Mouse (Mus musculus) stomach, embryonic 16.5 days (tissue): ENCODE results near the gene Srgap2. TPM values are rescaled to one million over a fixed set of nuclear protein-coding genes. Genes with fewer than 3 reads are reported as not detected.

Experiments used
- ATAC-seq: fragments of 200-750 bp; cut with Nextera tagmentation; 2 replicates; pipeline ENCODE4 v1.8.0; 2017; ENCODE audit warnings: moderate number of reproducible peaks, moderate TSS enrichment; ENCODE audit not compliant: insufficient read depth, low FRiP score
- H3K27ac ChIP-seq: fragments of 300-500 bp; sonication (generic); 2 replicates; pipeline ENCODE4 v1.5.1; 2014; ENCODE audit warnings: low read length
- H3K27me3 ChIP-seq: fragments of 300-500 bp; sonication (generic); 2 replicates; pipeline ENCODE4 v1.6.1; 2014; ENCODE audit warnings: low read length, control low read depth, mixed read lengths; ENCODE audit not compliant: control insufficient read depth, insufficient read depth
- H3K36me3 ChIP-seq: fragments of 300-500 bp; sonication (generic); 2 replicates; pipeline ENCODE4 v1.6.1; 2014; ENCODE audit warnings: low read length; ENCODE audit not compliant: control insufficient read depth, insufficient read depth
- H3K4me1 ChIP-seq: fragments of 300-500 bp; sonication (generic); 2 replicates; pipeline ENCODE4 v1.6.1; 2014; ENCODE audit warnings: low read length, control low read depth, mixed read lengths; ENCODE audit not compliant: control insufficient read depth, insufficient read depth
- H3K4me2 ChIP-seq: fragments of 300-500 bp; sonication (generic); 2 replicates; pipeline ENCODE4 v1.6.1; 2014; ENCODE audit warnings: low read depth, low read length, mixed read lengths
- H3K4me3 ChIP-seq: fragments of 300-500 bp; sonication (generic); replicated peaks from 2 replicates; pipeline ENCODE4 v1.5.1; 2014; ENCODE audit warnings: mild to moderate bottlenecking, low read length
- H3K9ac ChIP-seq: fragments of 300-500 bp; sonication (generic); 2 replicates; pipeline ENCODE4 v1.6.1; 2014; ENCODE audit warnings: low read length
- H3K9me3 ChIP-seq: fragments of 300-500 bp; sonication (generic); replicated peaks from 2 replicates; pipeline ENCODE4 v1.6.1; 2016; ENCODE audit warnings: low read length, control low read depth; ENCODE audit not compliant: control insufficient read depth
- WGBS: fragments of 180-500 bp; shearing (Covaris S2); extraction: QIAGEN DNeasy Blood & Tissue Kit; methylation state at CpG from one replicate; pipeline ENCODE4 v1.1.7; 2014; 5-methylcytosine and 5-hydroxymethylcytosine counted together
- polyA plus RNA-seq: library from polyadenylated mRNA; unstranded; fragments of >200 nt; fragmentation: Nextera tagmentation; extraction: Ambion mirVana; gene quantifications from 2 replicates; pipeline ENCODE4 v1.2.1, GENCODE M21; 2015

Gene Srgap2
- polyA plus RNA-seq, 1 experiment from 2014 or later = 14.2 TPM

GRCm38 (mm10) chr1:131437975-131438374 lies 89.2 kb downstream of the Srgap2 start:
- Histone ChIP-seq H3K4me3 (no peak overlapping the region), H3K27ac (no peak overlapping the region), H3K9ac (no peak overlapping the region), H3K9me3 (no peaks in the 10 kb centered on the region), H3K4me2 (no peak overlapping the region), H3K4me1 (no peaks in the 10 kb centered on the region), H3K36me3 (no peaks in the 10 kb centered on the region), H3K27me3 (no peaks in the 10 kb centered on the region)
- no peak for ATAC-seq

- Histone ChIP-seq H3K4me3 (no peak overlapping the region), H3K9me3 (no peaks in the 10 kb centered on the region), H3K27me3 (no peaks in the 10 kb centered on the region), H3K9ac (no peak overlapping the region), H3K4me2 (no peak overlapping the region), H3K27ac (no peak overlapping the region), H3K36me3 (no peaks in the 10 kb centered on the region), H3K4me1 (peaks cover 9% of the 10 kb centered on the region)
- WGBS = 70% methylated on average over 7 of the region's 7 CpGs
- no peak for ATAC-seq
Observed at GRCm38 (mm10) chr1:131436609-131437008, 90.5 kb downstream of the Srgap2 start.

- Histone ChIP-seq H3K4me3 (no peak overlapping the region), H3K36me3 (no peaks in the 10 kb centered on the region), H3K4me2 (no peak overlapping the region), H3K9me3 (no peaks in the 10 kb centered on the region), H3K27ac (peak overlapping the region; percentile 33; the same call in 1 of the 2 replicates), H3K9ac (no peak overlapping the region), H3K27me3 (no peaks in the 10 kb centered on the region), H3K4me1 (peaks cover 24% of the 10 kb centered on the region)
- WGBS = 52% methylated on average over 5 of the region's 5 CpGs
- ATAC-seq = peak; percentile 81; the same call in 1 of the 2 replicates
Observed at GRCm38 (mm10) chr1:131431456-131432246, 95.5 kb downstream of the Srgap2 start.

DNA sequence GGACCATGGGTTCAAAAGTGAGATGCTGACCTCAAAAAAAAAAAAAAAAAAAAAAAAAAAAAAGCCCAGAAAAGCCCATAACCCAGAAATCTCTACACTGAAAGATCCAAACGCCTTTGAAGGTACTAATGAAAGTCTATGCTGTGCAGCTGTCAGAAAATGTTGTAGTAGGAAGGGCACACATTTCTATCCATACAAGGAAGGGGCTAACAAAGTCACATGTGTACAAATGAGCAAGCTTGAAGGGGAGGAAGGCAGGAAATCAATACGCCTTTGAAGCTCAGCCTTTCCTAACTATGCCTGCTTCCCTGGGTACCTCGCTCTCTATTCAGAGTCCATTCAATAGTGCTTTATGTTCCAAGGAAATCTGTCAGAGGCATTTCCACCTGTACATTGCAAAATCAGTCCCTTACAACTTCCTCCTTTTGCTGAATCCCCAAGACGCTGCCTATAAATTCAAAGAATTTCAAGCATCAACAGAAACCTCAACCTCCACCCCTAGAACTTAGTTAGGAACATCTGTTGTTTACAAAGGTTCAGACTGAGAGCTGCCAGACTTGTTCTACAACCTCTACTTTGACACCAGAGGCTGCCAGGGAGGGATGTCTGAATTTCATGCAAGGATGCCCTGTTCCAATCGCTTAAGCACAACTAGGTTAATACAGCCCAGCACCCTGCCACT lies 99.9 kb downstream of the Srgap2 start:
- peaks cover 25% of the 10 kb centered on the region for H3K4me1 ChIP-seq
- H3K27ac ChIP-seq = peak overlapping the region; percentile 79
- H3K9me3 ChIP-seq = no peaks in the 10 kb centered on the region
- no peaks in the 10 kb centered on the region for H3K36me3 ChIP-seq
- no peak overlapping the region for H3K9ac ChIP-seq
- H3K27me3 ChIP-seq = no peaks in the 10 kb centered on the region
- peak; percentile 60 for ATAC-seq
- peak overlapping the region; percentile 25 for H3K4me2 ChIP-seq
- no peak overlapping the region for H3K4me3 ChIP-seq
- WGBS = 23% methylated on average over 5 of the region's 5 CpGs

DNA sequence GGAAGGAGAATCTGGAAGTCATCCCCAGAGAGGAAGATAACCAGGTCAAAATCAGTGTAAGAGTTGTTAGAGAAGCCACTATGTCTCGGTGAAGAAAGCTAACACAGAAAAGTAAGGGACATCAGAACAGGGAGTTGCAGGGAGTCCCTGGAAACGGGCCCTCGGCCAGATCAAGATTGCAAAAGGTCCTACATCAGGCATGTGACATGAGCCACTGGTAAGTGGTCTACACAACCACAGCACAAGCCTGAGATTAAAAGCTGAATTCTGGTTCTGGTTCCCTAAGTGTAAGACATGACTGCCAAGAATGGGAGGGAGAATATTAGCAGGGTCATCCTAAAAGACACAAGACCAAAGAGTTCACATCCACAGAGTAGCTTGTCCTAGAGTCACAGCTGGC lies 104.1 kb downstream of the Srgap2 start:
- Histone ChIP-seq H3K4me3 (no peak overlapping the region), H3K9me3 (no peaks in the 10 kb centered on the region), H3K9ac (no peak overlapping the region), H3K4me1 (peaks cover 19% of the 10 kb centered on the region), H3K36me3 (no peaks in the 10 kb centered on the region), H3K27me3 (no peaks in the 10 kb centered on the region), H3K4me2 (no peak overlapping the region), H3K27ac (no peak overlapping the region)
- no peak for ATAC-seq
- 81% methylated on average over 3 of the region's 3 CpGs for WGBS

GRCm38 (mm10) chr1:131421113-131421512 lies 106.0 kb downstream of the Srgap2 start:
- Histone ChIP-seq H3K9ac (no peak overlapping the region), H3K36me3 (no peaks in the 10 kb centered on the region), H3K4me2 (no peak overlapping the region), H3K27ac (no peak overlapping the region), H3K27me3 (no peaks in the 10 kb centered on the region), H3K4me3 (no peak overlapping the region), H3K4me1 (peaks cover 7% of the 10 kb centered on the region), H3K9me3 (no peaks in the 10 kb centered on the region)
- no peak for ATAC-seq

GRCm38 (mm10) chr1:131420660-131421059 lies 106.5 kb downstream of the Srgap2 start:
- H3K4me1 ChIP-seq = peaks cover 7% of the 10 kb centered on the region
- no peak overlapping the region for H3K4me3 ChIP-seq
- H3K36me3 ChIP-seq = no peaks in the 10 kb centered on the region
- no peak overlapping the region for H3K9ac ChIP-seq
- H3K27me3 ChIP-seq = no peaks in the 10 kb centered on the region
- no peak overlapping the region for H3K27ac ChIP-seq
- no peak overlapping the region for H3K4me2 ChIP-seq
- WGBS = 66% methylated on average over 4 of the region's 4 CpGs
- no peaks in the 10 kb centered on the region for H3K9me3 ChIP-seq
- no peak for ATAC-seq

DNA sequence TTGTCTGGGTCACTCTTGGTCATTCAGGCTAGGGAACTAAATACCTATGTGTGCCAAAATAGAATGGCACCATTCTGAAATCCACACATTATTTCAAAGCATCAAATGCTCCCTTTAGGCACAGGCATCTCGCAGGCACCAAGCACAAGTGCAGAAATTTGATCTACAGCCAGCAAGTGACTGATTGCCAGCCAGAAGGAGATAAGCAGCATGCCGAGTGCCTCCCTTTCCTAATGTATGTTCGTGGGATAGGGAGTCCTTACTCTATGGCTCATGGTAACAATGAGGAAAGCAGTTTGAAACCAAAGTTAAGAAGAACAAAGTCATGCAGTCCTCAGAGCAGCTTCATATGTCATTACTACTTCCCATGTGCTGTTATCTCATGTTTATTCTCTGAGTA lies 107.8 kb downstream of the Srgap2 start:
- ATAC-seq = no peak
- Histone ChIP-seq H3K27me3 (no peaks in the 10 kb centered on the region), H3K9me3 (no peaks in the 10 kb centered on the region), H3K9ac (no peak overlapping the region), H3K27ac (no peak overlapping the region), H3K4me3 (no peak overlapping the region), H3K36me3 (no peaks in the 10 kb centered on the region), H3K4me1 (peaks cover 7% of the 10 kb centered on the region), H3K4me2 (no peak overlapping the region)
- WGBS = 20% methylated on average over 3 of the region's 3 CpGs

GRCm38 (mm10) chr1:131417821-131418660 lies 109.1 kb downstream of the Srgap2 start:
- WGBS = 71% methylated on average over 5 of the region's 5 CpGs
- no peaks in the 10 kb centered on the region for H3K36me3 ChIP-seq

More at GRCm38 (mm10) chr1:131417821-131418660, 109.1 kb downstream of the Srgap2 start:
- Histone ChIP-seq H3K4me2 (no peak overlapping the region), H3K27me3 (no peaks in the 10 kb centered on the region), H3K9ac (no peak overlapping the region), H3K4me3 (no peak overlapping the region), H3K4me1 (peaks cover 4% of the 10 kb centered on the region), H3K9me3 (no peaks in the 10 kb centered on the region), H3K27ac (no peak overlapping the region)
- ATAC-seq = no peak
